Mouse (Mus musculus): ENCODE results near the gene Oas1h.
A peak's percentile ranks its signal among the peaks of the same experiment; 100 is the strongest.
"Not testable (repeated sequence)": the region's sequence is repeated elsewhere in the genome, so short reads cannot be mapped to it uniquely, and the experiment has no call there.

Gene Oas1h

DNA sequence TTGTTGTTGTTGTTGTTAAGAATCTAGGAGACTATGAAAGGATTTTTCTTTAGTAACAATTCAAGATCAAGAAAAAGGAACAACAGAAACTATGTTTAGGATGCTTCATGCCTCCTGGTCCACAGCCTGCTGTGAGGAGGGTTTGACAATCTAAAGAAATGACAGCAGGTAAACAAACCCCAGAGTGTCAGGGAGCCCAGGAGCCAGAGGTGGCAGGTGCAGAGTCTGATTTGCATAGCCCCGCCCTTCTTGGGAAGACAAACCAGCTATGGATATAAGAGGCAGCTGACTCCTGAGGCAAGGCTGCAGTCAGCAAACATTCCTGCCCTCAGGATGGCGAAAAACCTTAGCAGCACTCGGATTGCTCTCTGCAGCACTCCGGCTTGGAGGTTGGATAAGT lies at the start of gene Oas1h:
TSS of gene Oas1h (plus strand) at position 301 of the 400 bp plus-strand sequence.
- DNase-seq, result no peak

DNA sequence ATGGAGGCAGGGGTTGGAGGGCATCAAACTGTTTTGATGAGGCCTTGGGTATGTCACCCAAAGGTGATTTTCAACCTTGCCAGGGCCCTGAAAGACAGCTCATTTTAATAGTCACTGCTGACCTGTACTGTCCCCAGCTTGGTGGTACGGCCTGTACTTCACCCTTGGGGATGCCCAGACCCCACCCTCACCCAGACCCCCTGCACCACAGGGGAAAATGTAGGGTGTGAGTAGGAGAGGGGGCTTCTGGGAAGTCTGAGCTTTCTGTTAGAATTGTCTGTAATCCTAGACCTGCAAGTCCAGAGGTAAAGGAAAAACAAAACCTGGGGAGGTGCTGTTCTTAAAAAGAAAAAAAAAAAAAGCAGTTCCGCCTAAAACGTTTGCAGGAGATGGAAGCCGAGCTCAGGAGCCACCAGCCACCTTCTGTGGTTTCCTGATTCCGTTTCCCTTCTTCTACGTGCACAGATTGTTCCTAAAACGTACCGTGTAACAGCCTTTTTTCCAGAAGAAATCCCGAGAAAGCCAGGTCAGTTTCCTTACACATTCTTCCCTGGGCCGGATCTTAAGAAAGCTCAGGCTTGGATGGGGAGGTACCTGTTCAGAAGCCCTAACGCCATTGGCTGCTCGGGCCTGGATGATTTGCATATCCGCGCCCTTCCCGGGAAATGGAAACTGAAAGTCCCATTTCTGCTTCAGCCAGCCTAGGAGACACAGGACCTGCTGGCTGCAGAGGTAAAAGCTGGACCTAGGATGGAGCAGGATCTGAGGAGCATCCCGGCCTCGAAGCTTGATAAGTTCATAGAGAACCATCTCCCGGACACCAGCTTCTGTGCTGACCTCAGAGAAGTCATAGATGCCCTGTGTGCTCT lies 49.0 kb upstream of the Oas1h start, which contains the start of gene Oas1c:
TSS of gene Oas1c (minus strand) at position 564 of the 869 bp plus-strand sequence.
- peak; percentile 90 for DNase-seq

DNA sequence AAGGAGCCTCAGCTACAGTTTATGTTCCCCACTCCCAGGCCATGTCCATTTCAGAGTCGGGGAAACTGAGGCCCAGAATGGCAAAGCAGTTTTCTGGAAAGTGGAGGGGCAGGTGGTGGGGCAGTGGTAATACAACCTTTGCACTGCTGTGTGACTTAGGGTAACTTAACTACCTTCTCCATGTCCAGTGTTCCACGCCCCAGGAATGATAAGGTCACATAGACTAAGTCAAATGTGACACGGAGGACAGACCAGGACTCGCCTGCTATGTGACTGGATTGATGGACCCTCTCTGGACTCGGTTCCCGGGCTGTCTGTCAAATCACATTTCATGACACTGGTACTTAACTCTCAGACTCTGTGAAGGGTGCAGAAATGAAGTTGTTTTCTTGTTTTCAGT lies 48.2 kb upstream of the Oas1h start:
- DNase-seq, result no peak

DNA sequence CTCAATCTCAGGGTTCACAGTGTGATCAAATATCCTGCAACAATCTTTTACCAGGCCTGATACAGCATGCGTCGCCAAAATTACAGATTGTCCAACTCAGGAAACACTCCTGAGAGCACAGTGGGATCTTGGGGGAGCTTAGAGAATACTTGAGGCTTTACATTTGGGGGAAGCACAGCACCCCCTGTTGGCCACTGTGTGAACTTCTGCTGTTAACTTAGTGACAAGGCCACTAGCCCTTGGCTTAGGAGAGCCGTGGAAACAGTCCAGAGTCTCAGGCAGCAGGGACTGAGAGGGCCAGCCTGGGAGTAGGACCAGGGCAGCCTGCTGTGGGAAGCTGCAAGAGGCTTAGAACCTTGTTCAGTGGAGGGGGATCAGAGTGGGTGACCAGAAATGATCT lies 45.3 kb upstream of the Oas1h start:
- DNase-seq, result peak; percentile 51

DNA sequence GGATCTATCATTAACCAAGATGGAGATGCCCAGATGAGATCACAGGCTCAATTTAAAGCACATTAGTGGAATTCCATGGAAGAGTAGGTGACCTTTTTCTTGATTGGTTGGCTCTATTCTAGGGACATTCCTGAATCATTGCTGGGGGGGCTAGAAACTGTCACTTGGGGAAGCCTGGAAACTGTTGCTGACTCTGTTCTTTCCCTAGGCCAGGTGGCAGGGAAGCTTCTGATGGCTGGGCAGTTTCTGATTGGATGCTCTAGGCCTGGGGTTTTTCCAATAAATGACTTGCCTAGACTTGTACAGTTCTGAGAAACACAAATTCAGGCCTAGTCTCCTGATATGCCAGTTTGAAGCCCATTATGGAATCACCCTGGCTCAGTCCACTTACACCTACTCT lies 42.2 kb upstream of the Oas1h start:
- DNase-seq, result no peak

DNA sequence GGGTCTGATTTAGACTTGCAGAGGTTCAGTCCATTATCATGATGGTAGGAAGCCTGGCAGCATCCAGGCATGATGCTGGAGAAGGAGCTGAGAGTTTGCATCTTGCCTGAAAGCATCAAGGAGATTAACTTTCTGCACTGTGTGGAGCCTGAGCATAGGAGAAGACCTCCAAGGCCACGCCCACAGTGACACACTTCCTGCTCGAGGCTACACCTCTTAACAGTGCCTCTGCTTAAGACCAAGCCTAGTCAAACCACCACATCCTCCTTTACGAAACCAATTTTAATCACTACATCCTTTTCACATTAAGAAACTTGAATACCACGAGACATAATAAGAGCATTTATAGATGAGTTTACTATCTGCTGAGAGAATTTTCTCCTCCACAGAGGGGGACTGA lies 30.2 kb upstream of the Oas1h start:
- no peak for DNase-seq

DNA sequence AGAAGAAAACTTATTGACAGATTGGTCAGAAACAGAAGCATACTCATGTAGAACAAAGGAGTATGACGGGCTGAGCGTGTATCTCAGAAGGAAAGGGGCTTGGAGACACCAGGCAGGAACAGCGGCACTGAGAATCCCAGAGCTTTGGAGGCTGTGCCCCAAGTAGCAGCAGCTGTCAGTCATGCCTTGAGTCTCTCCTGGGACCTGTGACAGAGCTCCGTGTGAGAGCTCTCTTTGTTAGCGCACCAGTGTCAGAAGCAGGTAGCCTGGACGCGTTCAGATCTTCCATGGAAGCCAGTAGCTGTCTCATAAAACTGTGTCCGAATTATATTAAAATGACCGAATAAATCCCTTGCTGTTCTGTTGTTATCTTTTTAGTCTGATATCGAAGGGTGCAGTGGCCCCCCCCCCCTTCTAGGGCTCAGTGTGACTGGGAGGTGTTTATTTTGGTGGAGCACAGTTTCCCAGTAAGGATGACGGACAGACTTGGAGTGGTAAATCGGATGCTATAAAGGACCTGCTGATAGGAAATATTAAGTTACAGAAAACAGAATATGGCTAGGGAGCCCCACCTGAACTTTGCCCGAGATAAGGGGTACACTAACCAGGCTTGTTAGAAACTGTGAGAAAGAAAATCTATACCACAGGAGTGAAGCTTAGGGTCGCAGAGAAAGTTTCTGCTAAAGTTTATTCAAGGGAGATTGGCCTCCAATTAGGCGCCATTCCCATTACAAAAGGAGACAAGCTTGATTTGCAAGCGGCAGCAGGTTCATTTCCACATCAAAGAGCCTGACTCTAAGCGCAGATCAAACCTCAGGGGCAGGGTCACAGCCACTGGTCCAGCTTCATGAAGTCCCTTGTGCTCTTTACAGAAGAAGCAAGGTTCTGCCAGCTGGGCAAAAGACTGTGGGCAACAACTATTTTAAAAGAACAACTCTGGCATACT lies 27.6 kb upstream of the Oas1h start:
- no peak for DNase-seq

DNA sequence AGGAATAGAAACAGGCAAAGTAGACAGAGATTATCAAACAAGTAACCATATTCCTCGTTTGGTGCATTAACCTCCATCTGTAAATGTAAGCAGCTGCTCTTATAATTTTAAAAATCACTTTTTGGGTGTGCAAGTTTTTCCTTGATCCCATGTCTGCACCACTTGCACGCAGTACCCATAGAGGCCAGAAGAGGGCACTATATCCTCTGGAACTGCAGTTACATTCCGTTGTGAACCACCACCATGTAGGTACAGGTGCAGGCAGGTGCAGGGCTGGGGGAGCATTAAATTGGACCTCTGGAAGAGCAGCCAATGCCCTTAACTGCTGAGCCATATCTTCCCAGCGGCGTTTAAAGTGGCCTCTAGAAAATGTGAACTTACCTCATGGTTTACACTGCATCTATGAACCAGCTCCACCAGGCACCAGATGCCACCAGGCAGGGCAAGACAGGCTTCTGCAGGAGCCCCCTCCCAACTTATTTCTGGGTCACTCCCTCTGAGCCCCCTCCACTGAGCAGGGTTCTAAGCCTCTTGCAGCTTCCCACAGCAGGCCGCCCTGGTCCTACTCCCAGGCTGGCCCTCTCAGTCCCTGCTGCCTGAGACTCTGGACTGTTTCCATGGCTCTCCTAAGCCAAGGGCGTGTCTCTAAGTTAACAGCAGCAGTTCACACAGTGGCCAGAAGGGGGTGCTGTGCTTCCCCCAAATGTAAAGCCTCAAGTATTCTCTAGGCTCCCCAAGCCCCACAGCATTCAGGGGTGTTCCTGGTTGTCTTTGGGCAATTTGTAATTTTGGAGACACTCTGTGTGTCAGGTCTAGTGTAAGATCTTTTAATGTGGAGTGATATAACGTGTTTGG lies 24.3 kb upstream of the Oas1h start:
- peak; percentile 54 for DNase-seq

DNA sequence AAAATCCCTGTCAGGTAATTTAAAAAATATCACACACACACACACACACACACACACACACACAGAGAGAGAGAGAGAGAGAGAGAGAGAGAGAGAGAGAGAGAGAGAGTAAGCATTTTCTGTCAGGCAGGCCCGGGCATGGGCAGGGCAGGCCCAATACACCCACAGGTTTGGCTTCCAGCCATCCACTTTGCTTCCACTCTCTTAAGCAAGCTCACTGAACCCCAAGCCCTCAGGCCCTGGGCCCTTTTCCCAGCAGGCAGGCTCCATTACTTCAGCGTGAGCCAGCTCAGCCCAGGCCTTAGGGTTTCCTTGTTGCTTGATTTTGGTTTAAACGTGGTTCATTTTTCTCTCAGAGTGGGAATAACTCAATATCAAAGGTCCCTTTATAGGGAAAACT lies 16.5 kb upstream of the Oas1h start:
- DNase-seq, result no peak

DNA sequence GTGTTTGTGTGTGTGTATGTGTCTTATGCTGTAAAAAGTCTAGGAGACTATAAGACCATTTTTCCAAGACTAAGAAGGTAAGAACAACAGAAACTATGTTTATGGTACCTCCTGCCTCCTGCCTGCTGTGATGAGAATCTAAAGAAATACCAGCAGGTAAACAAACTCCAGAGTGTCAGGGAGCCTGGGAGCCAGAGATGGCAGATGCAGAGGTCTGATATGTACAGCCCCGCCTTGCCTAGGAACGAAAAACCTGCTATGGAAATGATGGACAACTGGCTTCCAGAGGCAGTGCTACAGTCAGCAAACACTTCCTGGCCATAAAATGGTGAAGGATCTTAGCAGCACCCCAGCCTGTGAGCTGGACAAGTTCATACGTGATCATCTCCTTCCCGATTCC lies 14.2 kb upstream of the Oas1h start, which contains the start of gene Oas1f:
TSS of gene Oas1f (plus strand) at position 301 of the 400 bp plus-strand sequence.
- DNase-seq, result no peak

DNA sequence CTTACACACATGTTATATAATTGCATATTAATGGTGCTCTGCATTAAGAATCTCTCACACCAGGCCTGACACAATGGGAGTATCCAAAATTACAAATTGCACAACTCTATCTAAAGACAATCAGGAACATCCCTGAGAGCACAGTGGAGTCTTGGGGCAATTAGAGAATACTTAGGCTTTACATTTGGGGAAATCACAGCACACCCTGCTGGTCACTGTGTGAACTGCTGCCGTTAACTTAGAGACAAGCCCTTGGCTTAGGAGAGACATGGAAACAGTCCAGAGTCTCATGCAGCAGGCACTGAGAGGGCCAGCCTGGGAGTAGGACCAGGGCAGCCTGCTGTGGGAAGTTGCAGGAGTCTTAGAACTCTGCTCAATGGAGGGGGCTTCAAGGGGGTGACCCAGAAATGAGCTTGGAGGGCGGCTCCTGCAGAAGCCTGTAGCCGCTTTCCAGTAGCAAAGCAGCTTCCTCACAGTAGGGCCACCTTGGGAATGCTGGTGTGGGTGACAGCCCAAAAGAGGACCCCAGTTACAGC lies 11.6 kb upstream of the Oas1h start:
- peak; percentile 51 for DNase-seq

DNA sequence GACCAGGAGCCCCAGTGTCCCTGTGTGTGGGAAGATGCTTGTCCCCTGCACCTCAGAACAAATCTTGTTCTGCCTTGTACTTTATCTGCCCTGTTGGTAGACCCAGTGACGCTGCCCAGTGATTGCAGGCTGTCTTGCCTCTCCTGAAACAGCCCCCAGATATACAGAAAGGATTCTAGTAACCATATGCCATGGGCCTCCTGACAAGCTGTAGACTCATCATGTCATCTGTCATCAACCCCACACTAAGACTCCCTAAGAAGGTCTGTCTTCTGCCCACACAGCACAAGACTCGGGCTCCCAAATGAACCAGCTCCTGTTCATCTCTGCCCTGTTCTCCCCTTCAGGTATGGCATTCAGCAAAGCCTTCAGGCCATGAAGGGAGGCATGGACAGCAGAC lies 2.0 kb upstream of the Oas1h start:
- no peak for DNase-seq

DNA sequence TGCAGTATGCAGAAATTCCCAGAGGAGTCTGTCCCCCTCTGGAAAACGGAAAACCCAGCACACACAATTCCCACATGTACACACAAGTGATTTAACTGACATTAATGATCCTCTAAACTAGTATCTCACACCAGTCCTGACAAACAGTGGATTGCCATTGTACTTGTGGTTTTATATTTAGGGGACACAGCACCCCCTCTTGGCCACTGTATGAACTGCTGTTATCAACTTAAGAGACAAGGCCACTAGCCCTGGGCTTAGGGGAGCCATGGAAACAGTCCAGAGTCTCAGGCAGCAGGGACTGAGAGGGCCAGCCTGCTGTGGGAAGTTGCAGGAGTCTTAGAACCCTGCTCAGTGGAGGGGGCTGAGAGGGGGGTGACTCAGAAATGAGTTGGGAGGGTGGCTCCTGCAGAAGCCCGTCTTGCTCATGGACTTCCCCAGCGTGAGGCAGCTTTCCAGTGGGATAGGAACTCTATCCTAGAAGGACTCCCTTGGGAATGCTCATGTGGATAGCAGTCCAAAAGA lies 4.2 kb downstream of the Oas1h start:
- DNase-seq, result peak; percentile 12

DNA sequence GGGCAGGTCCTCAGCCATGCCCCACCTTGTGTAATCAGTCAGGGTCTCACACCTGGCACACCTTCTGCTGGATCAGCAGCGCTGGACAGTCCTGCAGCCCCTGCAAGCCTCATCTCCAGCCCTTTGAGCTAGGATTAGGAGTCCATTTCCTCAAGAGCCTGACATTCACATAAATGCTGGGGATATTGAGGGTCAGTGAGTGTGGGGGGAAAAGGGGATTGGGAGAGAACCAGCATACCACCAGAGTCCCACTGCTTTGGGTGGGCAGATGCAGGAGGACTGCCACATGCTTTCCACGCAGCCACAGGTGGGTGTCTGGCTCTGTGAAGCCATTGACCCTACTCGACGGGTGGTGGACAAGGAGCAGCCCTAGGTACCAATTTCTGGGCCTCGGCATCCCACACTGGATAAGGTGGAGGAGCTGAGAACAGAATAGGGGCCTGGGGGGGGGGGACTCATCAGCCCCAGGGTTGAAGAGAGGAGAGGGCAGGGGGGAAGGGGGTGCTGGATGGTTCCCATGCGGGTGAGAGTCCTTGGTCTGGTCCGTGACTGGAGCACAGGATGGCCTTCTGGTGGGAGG lies 8.3 kb downstream of the Oas1h start:
- DNase-seq, result no peak

DNA sequence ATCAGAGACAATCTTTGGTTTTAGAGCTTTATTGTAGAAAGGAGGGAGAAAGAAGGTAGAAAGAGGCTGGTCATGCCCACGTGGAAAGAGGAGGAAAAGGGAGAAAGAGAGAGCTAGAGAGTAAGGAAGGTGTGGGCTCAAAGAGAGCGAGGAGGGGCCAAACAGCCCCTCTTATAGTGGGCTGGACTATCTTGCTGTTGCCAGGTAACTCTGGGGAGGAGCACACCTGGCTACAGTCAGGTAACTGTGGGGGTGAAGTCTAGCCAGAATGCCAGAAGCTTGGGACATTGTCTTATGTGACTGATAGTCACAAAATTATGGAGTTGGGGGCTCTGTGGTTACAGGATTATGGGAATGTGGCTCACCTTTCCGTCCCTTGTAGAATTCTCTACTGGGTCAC lies 8.9 kb downstream of the Oas1h start:
- no peak for DNase-seq

DNA sequence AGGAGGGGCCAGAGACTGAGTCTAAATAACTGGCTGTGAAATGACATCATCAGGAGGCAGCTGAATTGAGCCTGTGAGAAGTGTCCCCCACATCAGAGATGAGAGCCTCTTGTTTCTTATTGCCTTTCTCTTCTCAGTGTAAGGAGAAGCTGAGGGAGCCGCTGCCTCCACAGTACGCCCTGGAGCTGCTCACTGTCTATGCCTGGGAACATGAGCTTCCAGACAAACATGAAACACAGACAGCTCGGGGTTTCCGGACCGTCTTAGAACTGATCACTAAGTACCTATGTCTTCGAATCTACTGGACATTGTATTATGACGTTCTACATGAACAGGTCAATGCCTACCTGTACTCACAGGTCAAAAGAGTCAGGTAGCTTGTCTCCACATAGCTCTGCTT lies 9.6 kb downstream of the Oas1h start:
- no peak for DNase-seq

DNA sequence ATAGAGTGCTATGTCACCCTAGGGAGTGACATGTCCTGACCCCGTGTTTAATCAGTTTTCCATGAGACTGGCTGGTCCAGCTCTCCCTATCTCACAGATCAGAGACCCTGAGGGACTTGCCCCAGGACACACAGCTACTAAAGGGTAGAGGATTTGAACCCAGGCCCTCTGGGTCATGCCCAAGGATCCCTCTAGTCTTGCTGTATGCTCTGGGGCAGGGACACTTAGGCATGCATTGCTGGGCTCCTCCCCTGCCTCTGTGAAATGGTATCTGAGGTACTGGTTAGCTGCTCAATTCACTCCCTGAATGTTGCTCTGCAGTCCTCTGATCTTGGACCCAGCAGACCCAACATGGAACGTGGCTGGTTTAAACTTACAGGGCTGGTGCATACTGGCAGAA lies 10.2 kb downstream of the Oas1h start:
- no peak for DNase-seq

DNA sequence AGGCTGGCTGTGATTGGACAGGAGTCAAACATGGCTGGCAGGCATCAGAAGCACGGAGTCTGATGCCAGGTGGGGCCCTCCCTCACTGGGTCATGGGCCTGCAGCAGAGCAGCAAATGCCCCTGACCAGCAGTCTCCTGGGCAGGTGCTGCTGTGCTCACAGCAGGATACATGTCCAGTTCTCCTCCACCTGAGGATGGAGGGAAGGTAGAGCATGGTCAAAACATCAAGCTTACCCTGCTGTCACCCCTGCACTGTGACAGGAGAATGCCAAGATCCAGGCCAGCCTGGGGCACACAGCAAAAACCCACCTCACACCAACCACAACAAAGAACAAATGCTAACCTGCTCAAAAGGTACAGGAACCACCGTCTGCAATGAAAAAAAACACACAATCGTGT lies 15.6 kb downstream of the Oas1h start:
- DNase-seq, result not testable (repeated sequence)

DNA sequence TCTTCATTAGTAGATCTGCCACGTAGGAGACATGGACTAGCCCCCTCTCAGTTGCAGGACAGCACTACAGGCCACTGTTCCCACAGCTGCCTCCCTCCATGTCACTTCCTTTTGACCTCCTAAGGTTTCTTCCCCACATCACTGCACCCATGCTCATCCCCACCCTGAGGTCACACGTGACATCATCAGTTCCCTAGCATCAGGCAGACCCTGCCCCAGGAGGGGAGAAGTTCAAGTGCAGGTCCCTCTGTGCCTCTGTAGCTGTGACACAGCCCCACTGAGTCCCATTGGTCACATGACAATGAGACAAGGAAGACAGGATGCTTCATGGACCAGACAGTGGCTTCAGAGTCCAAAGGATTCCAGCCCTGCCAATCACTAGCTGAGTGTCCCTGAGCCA lies 16.2 kb downstream of the Oas1h start:
- DNase-seq, result not testable (repeated sequence)

DNA sequence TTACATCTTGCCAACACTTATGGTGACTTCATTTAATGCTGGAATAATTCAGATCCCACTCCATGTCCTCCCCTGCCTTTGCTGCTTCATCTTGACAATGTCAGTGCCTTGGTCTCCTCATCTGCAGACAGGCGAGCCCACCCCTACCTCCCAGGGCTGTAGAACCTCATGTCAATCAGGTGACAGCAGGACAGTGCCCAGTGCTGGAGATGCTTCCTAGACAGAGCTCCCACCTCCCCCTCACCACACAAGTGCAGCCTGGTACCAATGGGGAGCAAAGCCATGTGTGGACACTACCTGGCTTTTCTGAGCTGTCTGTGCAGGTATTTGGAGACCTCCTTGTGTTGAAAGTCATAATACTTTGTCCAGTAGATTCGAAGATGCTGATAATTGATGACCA lies 17.6 kb downstream of the Oas1h start:
- not testable (repeated sequence) for DNase-seq

DNA sequence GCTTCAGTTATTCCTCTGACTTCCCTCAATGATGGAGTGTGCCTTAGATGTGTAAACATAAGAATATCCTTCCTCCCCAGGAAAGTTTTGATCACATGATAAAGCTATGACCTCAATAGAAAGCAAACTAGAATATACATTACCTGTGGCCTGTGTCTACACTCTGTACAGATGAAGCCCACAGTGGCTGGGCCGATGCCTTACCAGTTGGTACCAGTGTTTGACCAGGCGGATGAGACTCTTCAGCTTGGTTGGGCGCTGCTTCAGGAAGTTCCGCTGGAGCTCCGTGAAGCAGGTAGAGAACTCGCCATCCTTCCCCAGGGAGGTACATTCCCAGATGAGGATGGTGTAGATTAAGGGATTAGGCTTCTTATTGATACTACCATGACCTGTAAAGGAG lies 20.5 kb downstream of the Oas1h start:
- DNase-seq, result not testable (repeated sequence)

DNA sequence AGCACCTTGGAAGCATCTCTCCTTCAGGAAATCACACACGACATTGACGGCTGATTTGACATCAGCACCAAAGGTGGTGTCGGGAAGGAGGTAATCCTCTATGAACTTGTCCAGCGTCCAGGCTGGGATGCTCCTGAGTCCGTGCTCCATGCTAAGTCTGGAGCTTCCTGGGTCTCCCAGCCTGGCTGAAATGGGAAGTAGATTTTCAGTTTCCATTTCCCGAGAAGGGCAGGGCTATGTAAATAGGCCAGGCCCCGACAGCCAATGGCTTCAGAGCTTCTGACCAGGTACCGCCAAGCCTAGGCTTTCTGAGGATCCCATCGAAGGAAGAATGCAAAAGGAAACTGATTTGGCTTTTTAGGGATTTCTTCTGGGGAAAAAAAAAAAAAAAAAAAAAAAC lies 26.2 kb downstream of the Oas1h start, which contains the start of gene Oas1g:
TSS of gene Oas1g (minus strand) at position 201 of the 400 bp plus-strand sequence.
- DNase-seq, result not testable (repeated sequence)

Data from kidney, adult 18-20 months (tissue).